Mouse (Mus musculus) urinary bladder, postnatal 0 days (tissue): Measurements from ENCODE around the gene Gm3250. TPM values are rescaled to one million over a fixed set of nuclear protein-coding genes. Genes with fewer than 3 reads are reported as not detected.

Source experiments
- polyA plus RNA-seq: library from polyadenylated mRNA; unstranded; fragments of >200 nt; fragmentation: Nextera tagmentation; extraction: Ambion mirVana; gene quantifications from 2 replicates; pipeline ENCODE4 v1.2.1, GENCODE M21; 2015

Gene Gm3250
- not detected in 2 replicates for polyA plus RNA-seq

GRCm38 (mm10) chr10:77782442-77782841 is at the start of gene Gm3250:
Gm3250 (minus strand) TSS chr10:77782542.

GRCm38 (mm10) chr10:77826951-77827350 is 44.6 kb upstream of the Gm3250 start, which contains the start of gene Krtap10-4:
Krtap10-4 (minus strand) TSS chr10:77827095.

GRCm38 (mm10) chr10:77814382-77814781 is 32.0 kb upstream of the Gm3250 start, which contains the start of gene Gm2696:
Gm2696 (plus strand) TSS chr10:77814682.

GRCm38 (mm10) chr10:77811743-77812142 is 29.4 kb upstream of the Gm3250 start, which contains the start of gene Gm9507:
Gm9507 (minus strand) TSS chr10:77811843.

GRCm38 (mm10) chr10:77798921-77799508 is 16.7 kb upstream of the Gm3250 start, which contains the start of gene Gm19668:
Gm19668 (minus strand) TSS chr10:77799133.

GRCm38 (mm10) chr10:77794976-77795375 is 12.6 kb upstream of the Gm3250 start, which contains the start of gene Gm9639:
Gm9639 (minus strand) TSS chr10:77795076.

GRCm38 (mm10) chr10:77787876-77788275 is 5.5 kb upstream of the Gm3250 start, which contains the start of gene Gm7137:
Gm7137 (minus strand) TSS chr10:77788200.

GRCm38 (mm10) chr10:77776844-77777243 is 5.5 kb downstream of the Gm3250 start, which contains the start of gene Gm7138:
Gm7138 (minus strand) TSS chr10:77776944.

GRCm38 (mm10) chr10:77771225-77771624 is 11.1 kb downstream of the Gm3250 start, which contains the start of gene Gm3238:
Gm3238 (minus strand) TSS chr10:77771325.

GRCm38 (mm10) chr10:77759582-77759981 is 22.8 kb downstream of the Gm3250 start, which contains the start of gene Gm3233:
Gm3233 (minus strand) TSS chr10:77759682.

GRCm38 (mm10) chr10:77751254-77751653 is 31.1 kb downstream of the Gm3250 start, which contains the start of gene Gm9736:
Gm9736 (minus strand) TSS chr10:77751354.

GRCm38 (mm10) chr10:77741924-77742688 is 40.2 kb downstream of the Gm3250 start, which contains the start of gene Gm18596:
Gm18596 (minus strand) TSS chr10:77742638.

Other genes starting within 250 kb of the Gm3250 start
- gene Pttg1ip, start 200.8 kb downstream of the Gm3250 start, polyA plus RNA-seq = 150 and 154 TPM in 2 replicates
- gene Sumo3, start 176.4 kb downstream of the Gm3250 start, polyA plus RNA-seq = 184 and 190 TPM in 2 replicates
- gene Gm49325, start 176.3 kb downstream of the Gm3250 start, polyA plus RNA-seq = 5.7 and 21.3 TPM in 2 replicates
- gene Ube2g2, start 160.3 kb downstream of the Gm3250 start, polyA plus RNA-seq = 59.0 and 62.6 TPM in 2 replicates
- gene Tspear, start 96.0 kb downstream of the Gm3250 start, polyA plus RNA-seq = 0.39 and 0.67 TPM in 2 replicates
- not detected in 2 replicates for gene Gm19402, start 91.8 kb downstream of the Gm3250 start, polyA plus RNA-seq
- not detected in 2 replicates for gene Gm9508, start 85.3 kb downstream of the Gm3250 start, polyA plus RNA-seq
- not detected in 2 replicates for gene Gm10272, start 75.9 kb downstream of the Gm3250 start, polyA plus RNA-seq
- gene Gm10024, start 71.1 kb downstream of the Gm3250 start, polyA plus RNA-seq = not detected in 2 replicates
- gene Gm10142, start 66.7 kb downstream of the Gm3250 start, polyA plus RNA-seq = not detected in 2 replicates
- not detected in 2 replicates for gene Krtap12-1, start 61.9 kb downstream of the Gm3250 start, polyA plus RNA-seq
- gene Gm10100, start 56.1 kb downstream of the Gm3250 start, polyA plus RNA-seq = not detected in 2 replicates
- not detected in 2 replicates for gene Gm18596, start 39.9 kb downstream of the Gm3250 start, polyA plus RNA-seq
- gene Gm9736, start 31.2 kb downstream of the Gm3250 start, polyA plus RNA-seq = not detected in 2 replicates
- gene Gm3233, start 22.9 kb downstream of the Gm3250 start, polyA plus RNA-seq = not detected in 2 replicates
- not detected in 2 replicates for gene Gm3238, start 11.2 kb downstream of the Gm3250 start, polyA plus RNA-seq
- gene Gm7138, start 5.6 kb downstream of the Gm3250 start, polyA plus RNA-seq = not detected in 2 replicates
- gene Gm7137, start 5.7 kb upstream of the Gm3250 start, polyA plus RNA-seq = not detected in 2 replicates
- not detected in 2 replicates for gene Gm9639, start 12.5 kb upstream of the Gm3250 start, polyA plus RNA-seq
- not detected in 2 replicates for gene Gm19668, start 16.6 kb upstream of the Gm3250 start, polyA plus RNA-seq
- not detected in 2 replicates for gene Gm9507, start 29.3 kb upstream of the Gm3250 start, polyA plus RNA-seq
- gene Gm2696, start 32.1 kb upstream of the Gm3250 start, polyA plus RNA-seq = not detected in 2 replicates
- not detected in 2 replicates for gene Krtap10-4, start 44.6 kb upstream of the Gm3250 start, polyA plus RNA-seq
- not detected in 2 replicates for gene Krtap10-10, start 53.4 kb upstream of the Gm3250 start, polyA plus RNA-seq
- gene Gm36176, start 64.3 kb upstream of the Gm3250 start, polyA plus RNA-seq = not detected in 2 replicates
- gene Gm10318, start 70.3 kb upstream of the Gm3250 start, polyA plus RNA-seq = not detected in 2 replicates
- gene Gm3285, start 79.4 kb upstream of the Gm3250 start, polyA plus RNA-seq = not detected in 2 replicates
- gene Lrrc3, start 120.0 kb upstream of the Gm3250 start, polyA plus RNA-seq = 7.1 and 7.6 TPM in 2 replicates
- 0.27 and 0.58 TPM in 2 replicates for gene Trpm2, start 188.0 kb upstream of the Gm3250 start, polyA plus RNA-seq
- 14.8 and 17.2 TPM in 2 replicates for gene 1810043G02Rik, start 196.0 kb upstream of the Gm3250 start, polyA plus RNA-seq
- 83.0 and 103 TPM in 2 replicates for gene Pfkl, start 227.5 kb upstream of the Gm3250 start, polyA plus RNA-seq